Mouse (Mus musculus) kidney, postnatal 14 days (tissue): ENCODE measurements at regions not wholly inside any gene's neighbourhood (a gene's known extent, or its start where the extent isn't known, plus 50 kb on each side); places are given as distances from the start of the nearest gene placed in this dataset.
A peak's percentile ranks its signal among the peaks of the same experiment; 100 is the strongest.
"Not testable (repeated sequence)": the region's sequence is repeated elsewhere in the genome, so short reads cannot be mapped to it uniquely, and the experiment has no call there.

Source experiments
- DNase-seq: peaks from one replicate; pipeline ENCODE4 v3.0.0; 2022; ENCODE audit warnings: mixed read lengths

DNA sequence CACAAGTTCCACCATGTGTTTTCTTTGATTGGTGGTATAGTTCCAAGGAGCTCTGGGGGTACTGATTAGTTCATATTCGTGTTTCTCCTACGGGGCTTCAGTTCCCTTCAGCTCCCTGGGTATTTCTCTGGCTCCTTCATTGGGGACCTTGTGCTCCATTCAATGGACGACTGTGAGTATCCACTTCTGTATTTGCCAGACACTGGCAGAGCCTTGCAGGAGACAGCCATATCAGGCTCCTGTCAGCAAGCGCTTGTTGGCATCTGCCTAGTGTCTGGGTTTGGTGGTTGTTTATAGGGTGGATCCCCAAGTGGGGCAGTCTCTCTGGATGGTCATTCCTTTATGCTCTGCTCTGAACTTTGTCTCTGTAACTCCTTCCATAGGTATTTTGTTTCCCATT is 1905.5 kb upstream of the Sel1l start:
- not testable (repeated sequence) for DNase-seq

DNA sequence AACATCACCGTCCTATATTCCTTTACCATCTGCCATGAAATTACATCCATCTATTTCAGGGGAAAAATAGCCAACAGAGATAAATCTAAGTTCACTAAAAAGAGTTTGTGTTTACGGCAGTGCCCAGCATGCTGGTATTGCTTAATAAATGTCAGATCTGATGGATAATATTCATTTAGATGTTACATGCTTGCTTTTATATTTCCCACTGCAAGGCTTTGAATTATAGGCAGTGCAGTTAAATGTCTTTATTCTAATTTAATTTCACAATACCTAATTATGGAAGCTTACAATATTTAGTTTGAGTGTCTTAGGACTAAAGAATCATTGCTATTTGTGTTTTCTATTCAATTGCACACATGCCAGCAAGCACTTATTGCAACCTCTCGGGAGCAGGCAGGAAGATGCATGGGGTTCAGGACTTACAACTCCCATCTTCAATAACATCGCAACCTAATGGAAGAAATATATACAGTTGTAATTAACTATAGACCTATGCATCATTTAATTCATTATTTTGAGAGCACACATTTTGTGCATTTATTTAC is 1899.4 kb upstream of the Sel1l start:
- no peak for DNase-seq

DNA sequence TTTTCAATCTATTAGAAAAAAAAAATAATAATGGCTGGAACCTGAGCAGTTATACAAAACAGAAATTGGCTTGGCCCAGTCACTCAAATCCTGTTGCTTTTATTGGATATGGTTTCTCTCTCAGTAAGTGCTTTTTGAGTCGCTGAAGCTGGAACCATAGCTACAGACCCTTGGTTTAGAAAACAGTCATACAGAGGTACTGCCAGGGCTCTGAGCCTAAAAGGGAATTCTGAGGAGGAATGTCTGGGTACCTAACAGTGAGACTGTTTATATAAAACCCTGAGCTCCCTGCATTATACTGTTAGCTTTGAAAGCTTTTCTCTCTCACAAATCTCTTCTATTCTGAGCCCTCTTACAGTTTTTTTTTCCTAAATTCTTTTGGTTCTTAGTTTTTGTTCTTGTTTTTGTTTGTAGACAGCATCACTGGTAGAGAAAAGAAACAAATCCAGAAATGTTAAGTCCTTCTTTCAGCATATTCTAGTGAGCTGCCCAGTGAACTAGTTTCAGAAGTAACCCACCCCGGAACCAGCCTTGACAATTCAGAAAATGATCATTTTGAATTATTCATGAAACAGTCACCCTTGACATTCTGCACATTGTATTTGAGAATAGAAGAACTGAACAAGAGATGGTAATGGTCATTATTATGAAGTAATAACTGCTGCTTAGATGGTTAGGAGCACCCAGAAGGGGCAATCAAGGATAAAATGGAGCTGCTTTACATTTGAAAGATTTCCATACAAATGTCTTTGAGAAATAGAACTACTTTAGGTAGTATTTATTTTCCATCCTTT is 1869.9 kb upstream of the Sel1l start:
- no peak for DNase-seq

DNA sequence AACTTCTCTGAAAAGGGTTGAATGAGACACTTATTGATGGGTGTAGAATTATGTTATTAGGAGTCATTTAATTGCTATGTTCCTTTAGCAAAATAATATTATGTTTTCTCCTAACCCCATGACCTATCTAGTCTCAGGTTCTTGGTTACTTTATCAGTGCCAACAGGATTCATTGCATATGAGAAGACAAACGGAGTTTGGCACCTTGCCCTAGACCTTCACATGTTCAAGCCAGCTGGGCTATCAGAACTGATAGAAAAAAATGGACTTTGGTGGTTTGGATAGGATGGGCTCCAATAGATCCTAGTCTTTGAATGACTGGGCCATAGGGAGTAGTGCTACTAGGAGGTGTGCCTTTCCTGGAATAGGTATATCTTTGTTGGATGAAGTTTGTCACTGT is 1857.0 kb upstream of the Sel1l start:
- no peak for DNase-seq

DNA sequence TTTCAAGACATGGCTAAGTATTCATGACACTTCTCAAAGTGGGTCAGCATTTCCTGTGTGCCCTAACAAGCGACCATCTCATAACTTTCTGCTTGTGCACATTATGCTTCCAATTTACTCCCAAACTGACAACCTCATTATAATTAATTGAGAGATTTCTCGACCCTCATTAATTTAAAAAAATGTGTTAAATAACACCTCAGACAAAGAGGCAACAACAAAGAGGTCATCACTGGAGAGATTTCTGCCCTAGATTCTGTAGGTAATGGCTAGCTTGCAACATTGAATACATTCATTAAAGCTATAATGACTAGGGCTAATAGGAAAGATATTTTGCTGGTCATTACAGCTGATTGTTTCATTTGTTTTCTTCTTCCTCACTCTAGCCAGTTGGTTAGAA is 1838.2 kb upstream of the Sel1l start:
- DNase-seq, result no peak

DNA sequence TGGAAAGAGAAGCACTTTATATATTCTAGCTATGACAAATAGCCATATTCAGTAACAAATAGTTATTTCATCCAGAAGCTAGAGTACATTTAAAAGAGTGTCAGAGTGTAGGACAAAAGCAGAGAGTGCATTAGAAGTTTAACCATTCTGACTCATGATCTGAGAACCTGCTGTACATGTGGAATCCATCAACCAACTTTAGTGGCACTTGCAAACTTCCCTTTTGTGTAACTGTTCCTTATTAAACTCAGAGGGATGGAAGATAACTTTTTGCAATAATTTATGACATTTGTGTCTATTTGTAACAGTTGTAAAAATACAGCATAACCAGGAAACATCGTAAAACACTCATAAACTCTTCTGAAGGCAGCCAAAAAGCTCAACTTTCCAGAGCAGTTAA is 1835.4 kb upstream of the Sel1l start:
- DNase-seq, result peak; percentile 5

DNA sequence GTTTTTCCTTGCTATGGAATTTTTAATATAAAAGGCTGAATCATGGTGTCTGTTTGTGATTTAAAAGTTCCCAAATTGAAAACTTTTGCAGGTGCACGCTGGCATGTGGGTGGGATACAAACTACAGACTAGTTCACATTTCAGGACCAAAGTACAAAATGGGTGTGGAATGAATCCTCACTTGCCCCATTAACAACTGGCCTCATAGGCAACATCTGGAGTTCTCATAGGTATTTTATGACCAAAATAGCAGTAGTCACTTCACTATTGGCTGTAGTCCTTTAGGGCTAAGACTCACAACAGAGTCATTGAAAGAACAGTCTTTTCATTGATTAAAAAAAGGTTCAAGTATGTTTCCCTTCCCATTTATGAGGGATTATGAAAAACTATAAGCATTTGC is 1828.5 kb upstream of the Sel1l start:
- no peak for DNase-seq

DNA sequence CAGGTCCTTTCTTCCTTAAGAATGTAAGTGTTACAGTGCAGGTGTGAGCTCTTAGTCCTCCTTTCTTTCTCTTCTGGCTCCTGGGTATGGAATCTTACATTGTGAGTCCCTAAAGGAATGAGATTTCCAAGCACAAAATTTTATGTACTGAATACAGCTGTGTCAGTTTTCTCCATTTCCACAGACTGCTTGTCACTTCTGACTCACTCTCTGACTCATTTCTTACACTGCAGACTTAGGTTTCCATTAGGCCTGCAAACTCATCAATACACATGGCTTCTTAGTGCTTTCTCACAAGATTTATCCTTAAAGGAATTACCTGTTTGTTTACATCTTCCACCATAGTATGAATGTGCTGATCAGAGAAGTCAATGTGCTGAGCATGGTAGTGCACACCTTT is 1826.1 kb upstream of the Sel1l start:
- DNase-seq, result no peak

DNA sequence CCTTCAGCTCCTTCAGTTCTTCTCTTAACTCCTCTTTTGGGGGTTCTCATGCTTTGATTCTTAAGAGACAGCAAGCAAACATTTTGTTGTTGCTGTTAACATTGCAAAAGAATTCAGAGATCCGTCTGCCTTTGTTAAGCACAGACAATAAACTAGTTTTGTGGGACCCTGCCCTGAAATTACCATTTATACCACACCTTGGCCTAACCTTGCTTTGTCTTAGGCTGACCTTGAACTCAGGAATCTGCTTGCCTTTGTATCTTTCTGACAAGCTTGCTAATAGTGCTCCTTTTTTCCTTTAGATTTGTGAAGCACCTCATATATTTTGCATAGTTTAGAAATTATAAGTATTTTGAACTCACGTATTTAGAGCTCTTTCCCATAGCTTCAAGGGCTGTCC is 1820.3 kb upstream of the Sel1l start:
- DNase-seq, result no peak

DNA sequence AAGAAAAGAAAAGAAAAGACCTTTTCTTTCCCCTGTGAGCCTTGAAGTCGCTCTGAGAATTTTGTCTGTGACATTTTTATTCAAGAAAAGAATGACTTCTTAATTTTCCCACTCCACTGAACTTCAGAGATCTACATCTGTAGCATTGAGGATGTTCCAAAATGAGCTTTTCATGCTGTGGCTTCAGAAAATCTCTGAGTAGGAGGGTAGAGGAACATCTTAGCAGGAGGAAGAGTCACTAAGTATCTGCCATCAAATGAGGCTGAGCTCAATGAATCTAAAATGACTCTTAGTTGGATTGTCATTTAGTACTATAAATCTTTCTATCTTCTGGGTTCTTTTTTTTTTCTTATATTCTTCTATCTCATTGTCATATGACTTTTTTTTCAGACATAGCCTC is 1817.8 kb upstream of the Sel1l start:
- DNase-seq, result no peak
